Mouse (Mus musculus) neural tube, embryonic 14.5 days (tissue): ENCODE data around the gene Gm4869. TPM values are rescaled to one million over a fixed set of nuclear protein-coding genes. Genes with fewer than 3 reads are reported as not detected.

Experiments
- ATAC-seq: fragments of 200-750 bp; cut with Nextera tagmentation; 2 replicates; pipeline ENCODE4 v1.8.0; 2017; ENCODE audit warnings: low read depth, mild to moderate bottlenecking, moderate TSS enrichment, moderate library complexity
- H3K27ac ChIP-seq: fragments of 300-500 bp; sonication (generic); 2 replicates; pipeline ENCODE4 v1.5.1; 2014; ENCODE audit warnings: low read depth, mild to moderate bottlenecking, control low read depth, low read length, moderate library complexity, mixed read lengths
- H3K27me3 ChIP-seq: fragments of 300-500 bp; sonication (generic); 2 replicates; pipeline ENCODE4 v1.6.1; 2014; ENCODE audit warnings: low read length; ENCODE audit not compliant: control insufficient read depth, insufficient read depth
- H3K36me3 ChIP-seq: fragments of 300-500 bp; sonication (generic); 2 replicates; pipeline ENCODE4 v1.6.1; 2014; ENCODE audit warnings: low read length, mixed read lengths; ENCODE audit not compliant: control insufficient read depth, insufficient read depth
- H3K4me1 ChIP-seq: fragments of 300-500 bp; sonication (generic); 2 replicates; pipeline ENCODE4 v1.6.1; 2014; ENCODE audit warnings: low read length; ENCODE audit not compliant: control insufficient read depth, insufficient read depth
- H3K4me2 ChIP-seq: fragments of 300-500 bp; sonication (generic); 2 replicates; pipeline ENCODE4 v1.6.1; 2014; ENCODE audit warnings: mild to moderate bottlenecking, low read depth, low read length, control low read depth
- H3K4me3 ChIP-seq: fragments of 300-500 bp; sonication (generic); 2 replicates; pipeline ENCODE4 v1.5.1; 2014; ENCODE audit warnings: low read depth, low read length, control low read depth, mixed read lengths
- H3K9ac ChIP-seq: fragments of 300-500 bp; sonication (generic); replicated peaks from 2 replicates; pipeline ENCODE4 v1.6.1; 2014; ENCODE audit warnings: low read depth, mild to moderate bottlenecking, control low read depth, low read length, mixed read lengths
- H3K9me3 ChIP-seq: fragments of 300-500 bp; sonication (generic); 2 replicates; pipeline ENCODE4 v1.6.1; 2016; ENCODE audit warnings: low read length; ENCODE audit not compliant: control insufficient read depth
- WGBS: fragments of 180-500 bp; shearing (Covaris S2); extraction: QIAGEN DNeasy Blood & Tissue Kit; methylation state at CpG from one replicate; pipeline ENCODE4 v1.1.7; 2014; 5-methylcytosine and 5-hydroxymethylcytosine counted together
- microRNA-seq: library from miRNA; unstranded; fragments of <30 nt; microRNA quantifications from one replicate; pipeline ENCODE4, GENCODE M21; 2016
- polyA plus RNA-seq: library from polyadenylated mRNA; unstranded; fragments of >200 nt; fragmentation: Nextera tagmentation; extraction: Ambion mirVana; gene quantifications from 2 replicates; pipeline ENCODE4 v1.2.1, GENCODE M21; 2014

The Gm4869 gene
- polyA plus RNA-seq, 1 experiment from 2014 or later, result not detected

DNA sequence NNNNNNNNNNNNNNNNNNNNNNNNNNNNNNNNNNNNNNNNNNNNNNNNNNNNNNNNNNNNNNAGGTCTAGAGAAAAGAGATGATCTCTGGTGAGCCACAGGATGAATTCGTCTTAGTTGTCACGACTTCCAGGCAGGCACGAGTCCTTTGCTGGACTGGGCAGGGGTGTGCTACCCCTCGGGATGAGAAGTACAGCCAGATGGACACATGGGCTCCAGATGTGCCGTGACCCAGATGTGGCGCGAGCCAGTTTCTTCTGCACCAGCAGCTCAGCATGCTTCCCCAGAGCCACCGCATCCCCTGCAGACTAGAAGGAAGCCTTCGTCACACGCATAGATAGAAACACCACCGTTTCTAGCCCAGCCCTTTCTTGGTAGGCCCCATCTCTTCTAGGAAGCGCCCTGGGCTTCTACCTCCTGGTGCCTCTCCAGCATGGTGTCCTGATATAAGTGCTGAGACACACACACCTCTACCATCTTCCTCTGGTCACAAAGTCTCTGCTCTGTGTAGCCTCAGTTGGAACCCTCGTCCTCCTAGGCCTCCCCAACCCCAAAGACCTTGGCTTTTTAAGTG lies 92.8 kb downstream of the Gm4869 start:
- H3K4me1 ChIP-seq, result no peaks in the 10 kb centered on the region
- no peak for ATAC-seq
- no peak overlapping the region for H3K4me2 ChIP-seq
- H3K4me3 ChIP-seq, result no peak overlapping the region
- no peaks in the 10 kb centered on the region for H3K27me3 ChIP-seq
- no peaks in the 10 kb centered on the region for H3K36me3 ChIP-seq
- no peak overlapping the region for H3K9ac ChIP-seq
- H3K9me3 ChIP-seq, result no peaks in the 10 kb centered on the region
- no peak overlapping the region for H3K27ac ChIP-seq
- WGBS, result 78% methylated on average over 13 of the region's 13 CpGs

DNA sequence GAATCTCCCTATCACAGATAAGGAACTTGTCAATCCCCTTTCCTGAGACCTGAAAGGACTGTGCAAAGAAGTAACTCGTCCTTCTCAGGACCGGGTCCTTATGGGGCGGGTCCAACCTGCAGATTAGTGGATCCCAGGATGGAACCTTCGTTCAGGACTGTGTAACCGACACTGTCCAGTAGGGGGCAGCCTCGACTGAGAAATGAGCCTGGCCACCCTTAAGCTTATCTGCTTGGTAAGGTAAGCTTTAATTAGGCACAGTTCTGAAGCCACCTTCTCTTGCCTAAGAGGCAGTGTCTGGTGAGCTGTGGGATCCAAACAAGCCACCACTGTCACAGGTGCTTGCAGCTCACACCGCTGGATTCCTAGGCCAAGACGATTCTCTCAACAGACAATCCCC lies 94.7 kb downstream of the Gm4869 start:
- no peak overlapping the region for H3K4me2 ChIP-seq
- H3K27me3 ChIP-seq, result no peaks in the 10 kb centered on the region
- no peak overlapping the region for H3K9ac ChIP-seq
- no peak overlapping the region for H3K4me3 ChIP-seq
- no peaks in the 10 kb centered on the region for H3K36me3 ChIP-seq
- H3K27ac ChIP-seq, result no peak overlapping the region
- H3K9me3 ChIP-seq, result no peaks in the 10 kb centered on the region
- ATAC-seq, result peak; percentile 45; the same call in 1 of the 2 replicates
- WGBS, result 16% methylated on average over 8 of the region's 8 CpGs
- no peaks in the 10 kb centered on the region for H3K4me1 ChIP-seq

DNA sequence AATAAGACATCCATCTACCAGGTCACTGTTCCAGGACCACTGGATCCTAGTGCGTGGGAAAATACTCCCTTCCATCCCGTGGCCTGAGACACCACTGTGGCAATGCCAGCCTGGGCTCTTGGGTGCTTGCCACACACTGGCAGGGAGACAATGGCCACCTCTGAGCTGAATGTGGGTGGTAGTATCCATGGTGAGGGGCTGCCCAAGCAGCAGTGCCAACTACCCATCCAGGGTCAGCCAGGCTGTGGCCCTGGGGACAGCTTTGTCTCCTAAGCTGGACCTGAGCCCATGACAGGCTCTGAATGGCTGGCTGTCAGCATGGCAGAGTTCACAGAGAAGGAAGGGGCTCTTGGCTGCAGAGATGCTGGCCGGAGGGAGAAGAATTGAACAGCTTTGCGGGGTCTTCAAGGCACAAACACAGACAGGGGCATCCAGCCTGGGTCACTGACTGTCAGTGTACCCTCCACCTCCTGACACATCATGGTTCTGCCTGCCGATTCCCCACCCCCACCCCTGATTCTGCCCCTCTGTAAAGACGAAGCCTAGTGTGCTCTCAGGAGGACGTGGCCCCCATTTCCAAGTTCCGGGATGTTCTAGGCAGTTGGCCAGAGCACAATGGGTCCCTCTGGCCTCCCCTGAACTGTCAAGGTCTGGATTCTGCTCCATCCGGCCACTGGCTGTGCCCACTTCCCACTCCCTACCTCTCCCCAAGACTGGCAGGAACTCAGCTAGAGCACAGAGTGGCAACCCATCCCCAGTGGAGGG lies 97.5 kb downstream of the Gm4869 start:
- peak; percentile 86 for ATAC-seq
- 68% methylated on average over 9 of the region's 9 CpGs for WGBS
- no peaks in the 10 kb centered on the region for H3K4me1 ChIP-seq
- H3K9me3 ChIP-seq, result no peaks in the 10 kb centered on the region
- H3K9ac ChIP-seq, result no peak overlapping the region
- no peak overlapping the region for H3K27ac ChIP-seq
- no peaks in the 10 kb centered on the region for H3K36me3 ChIP-seq
- no peak overlapping the region for H3K4me3 ChIP-seq
- H3K4me2 ChIP-seq, result no peak overlapping the region
- no peaks in the 10 kb centered on the region for H3K27me3 ChIP-seq

Small RNAs within 50 kb of the gene (microRNA-seq; reads per million reads assigned to microRNA genes)
- not detected for gene Mir7038

Other genes starting within 250 kb of the Gm4869 start
- gene Mad1l1, start 124.1 kb upstream of the Gm4869 start, polyA plus RNA-seq, result 27.2 and 34.3 TPM in 2 replicates
- 24.5 and 28.2 TPM in 2 replicates for gene Nudt1, start 124.0 kb upstream of the Gm4869 start, polyA plus RNA-seq
- gene Mrm2, start 113.7 kb upstream of the Gm4869 start, polyA plus RNA-seq, result 22.3 and 22.7 TPM in 2 replicates
- 11.8 and 15.4 TPM in 2 replicates for gene Snx8, start 56.4 kb upstream of the Gm4869 start, polyA plus RNA-seq
- 83.9 and 102 TPM in 2 replicates for gene Eif3b, start 26.3 kb upstream of the Gm4869 start, polyA plus RNA-seq
- gene Chst12, start 59.9 kb downstream of the Gm4869 start, polyA plus RNA-seq, result 22.6 and 23.8 TPM in 2 replicates
- not detected in 2 replicates for gene Grifin, start 119.4 kb downstream of the Gm4869 start, polyA plus RNA-seq
- 17.7 and 18.2 TPM in 2 replicates for gene Lfng, start 161.7 kb downstream of the Gm4869 start, polyA plus RNA-seq
- 85.5 and 89.4 TPM in 2 replicates for gene Ttyh3, start 203.4 kb downstream of the Gm4869 start, polyA plus RNA-seq